Comparison of ENCODE assay signal across 8 mouse cellular contexts in genomic region chr8:84042066-84042947, GRCm38 (mm10). TPM values are rescaled to one million over a fixed set of nuclear protein-coding genes. Genes with fewer than 3 reads are reported as not detected.
DNase-seq lines count a peak whose midpoint lies in the region; ATAC-seq lines count a peak whose summit lies in the region.

Gene Il27ra (minus strand): TSS chr8:84042589.

- peak within 1 kb of the TSS; percentile 21 for H3K4me3 ChIP-seq in forebrain, embryonic 14.5 days (ENCODE audit: low read depth, low read length)
- H3K4me3 ChIP-seq in megakaryocyte, embryonic 14.5 days (replicated peaks) = peak within 1 kb of the TSS; percentile 98

- DNase-seq in ES-CJ7 (ENCODE audit: low read depth, low spot score) = peak; percentile 55
- peak; percentile 86 for DNase-seq in adrenal gland, postnatal 14 days
- DNase-seq in forebrain, embryonic 14.5 days (ENCODE audit: low spot score) = peak; percentile 61
- DNase-seq in heart, postnatal 4 days = peak; percentile 84
- peak; percentile 41 to 42 for DNase-seq in layer of hippocampus, postnatal 14 days (ENCODE audit: low spot score in 2 of 2)
- DNase-seq in right cerebral cortex, postnatal 14 days = peak; percentile 41
- DNase-seq in yolk sac, embryonic 10.5 days (ENCODE audit: low spot score) = no peak

- H3K9ac ChIP-seq in forebrain, embryonic 14.5 days (ENCODE audit: low read length) = peak within 1 kb of the TSS; percentile 46; the same call in 1 of the 2 replicates

- H3K36me3 ChIP-seq in forebrain, embryonic 14.5 days (ENCODE audit: control insufficient read depth, insufficient read depth, low read length) = no peaks in the 10 kb centered on the region
- peaks cover 30% of the 10 kb centered on the region for H3K36me3 ChIP-seq in megakaryocyte, embryonic 14.5 days (replicated peaks; ENCODE audit: low read length)

- peaks cover 5% of the 10 kb centered on the region; the same call in 1 of the 2 replicates for H3K4me1 ChIP-seq in forebrain, embryonic 14.5 days (ENCODE audit: control insufficient read depth, insufficient read depth, low read length)
- H3K4me1 ChIP-seq in megakaryocyte, embryonic 14.5 days = peaks cover 43% of the 10 kb centered on the region

- H3K27me3 ChIP-seq in forebrain, embryonic 14.5 days (replicated peaks; ENCODE audit: control insufficient read depth, insufficient read depth, low read length) = peaks cover 45% of the 10 kb centered on the region
- peaks cover 18% of the 10 kb centered on the region for H3K27me3 ChIP-seq in megakaryocyte, embryonic 14.5 days (replicated peaks)

- H3K27ac ChIP-seq in forebrain, embryonic 14.5 days (ENCODE audit: low read depth, low read length) = no peak within 1 kb of the TSS

- WGBS in forebrain, embryonic 14.5 days = 4% methylated on average over 40 of the region's 40 CpGs

- H3K9me3 ChIP-seq in forebrain, embryonic 14.5 days (replicated peaks; ENCODE audit: control insufficient read depth, low read length) = no peaks in the 10 kb centered on the region
- H3K9me3 ChIP-seq in megakaryocyte, embryonic 14.5 days = peaks cover 4% of the 10 kb centered on the region; the same call in 1 of the 2 replicates

- H3K4me2 ChIP-seq in forebrain, embryonic 14.5 days (ENCODE audit: low read length) = peak within 1 kb of the TSS; percentile 56

- ATAC-seq in forebrain, embryonic 14.5 days = peak; percentile 61; the same call in 1 of the 2 replicates

RNA-seq across cellular contexts. Expression of gene Il27ra, which starts in this region (rescaled TPM):
- total RNA-seq in adrenal gland, postnatal 14 days (2021) = 2.3 and 12.2 TPM in 2 replicates
- polyA plus RNA-seq in forebrain, embryonic 14.5 days (2014; fragmentation: Nextera tagmentation; extraction: Ambion mirVana) = 0.19 and 0.70 TPM in 2 replicates
- 1 to 10 TPM; 4.0 to 4.2 TPM for total RNA-seq in heart, postnatal 4 days (2021)
- total RNA-seq in layer of hippocampus, postnatal 14 days (2021) = 1 to 10 TPM; 1.6 to 1.8 TPM
- 7.7 and 7.9 TPM in 2 replicates for polyA plus RNA-seq in megakaryocyte, embryonic 14.5 days (2012; ENCODE audit: insufficient read depth, low replicate concordance)

Comparison
In these comparisons a context has a peak if more than half of its experiments do, and no peak if none do; other contexts are left out.
1. Peak in DNase-seq, ATAC-seq, H3K4me3 ChIP-seq, H3K9ac ChIP-seq and H3K4me2 ChIP-seq in forebrain, embryonic 14.5 days; RNA of the gene not detected or under 1 TPM.